Mouse (Mus musculus): Measurements from ENCODE around the gene Mark2.
A peak's percentile ranks its signal among the peaks of the same experiment; 100 is the strongest.

The Mark2 gene

GRCm38 (mm10) chr19:7334049-7334448, 7.6 kb downstream of the Mark2 start:
- no peak for DNase-seq (ENCODE audit: low spot score)

GRCm38 (mm10) chr19:7321391-7321790, 20.3 kb downstream of the Mark2 start:
- no peak for DNase-seq (ENCODE audit: low spot score)

- no peak for DNase-seq (ENCODE audit: low spot score)
Measured at GRCm38 (mm10) chr19:7320181-7320580, 21.5 kb downstream of the Mark2 start.

GRCm38 (mm10) chr19:7317716-7318115, 23.9 kb downstream of the Mark2 start:
- peak; percentile 42 for DNase-seq (ENCODE audit: low spot score)

- DNase-seq (ENCODE audit: low spot score) = no peak
Measured at GRCm38 (mm10) chr19:7316822-7317221, 24.8 kb downstream of the Mark2 start.

- no peak for DNase-seq (ENCODE audit: low spot score)
Measured at GRCm38 (mm10) chr19:7315587-7315984, 26.1 kb downstream of the Mark2 start.

- DNase-seq (ENCODE audit: low spot score) = no peak
Measured at GRCm38 (mm10) chr19:7314976-7315586, 26.6 kb downstream of the Mark2 start.

GRCm38 (mm10) chr19:7313660-7314059, 28.0 kb downstream of the Mark2 start:
- DNase-seq (ENCODE audit: low spot score) = no peak

- DNase-seq (ENCODE audit: low spot score) = no peak
Measured at GRCm38 (mm10) chr19:7311306-7311705, 30.4 kb downstream of the Mark2 start.

GRCm38 (mm10) chr19:7310704-7311103, 31.0 kb downstream of the Mark2 start:
- DNase-seq (ENCODE audit: low spot score) = peak; percentile 44

- DNase-seq (ENCODE audit: low spot score) = no peak
Measured at GRCm38 (mm10) chr19:7309738-7310330, 31.8 kb downstream of the Mark2 start.

- DNase-seq (ENCODE audit: low spot score) = peak; percentile 33
Measured at GRCm38 (mm10) chr19:7307995-7308770, 33.5 kb downstream of the Mark2 start.

- peak; percentile 47 for DNase-seq (ENCODE audit: low spot score)
Measured at GRCm38 (mm10) chr19:7306968-7307367, 34.7 kb downstream of the Mark2 start.

GRCm38 (mm10) chr19:7305380-7306310, 36.0 kb downstream of the Mark2 start:
- DNase-seq (ENCODE audit: low spot score) = no peak

GRCm38 (mm10) chr19:7304801-7305200, 36.9 kb downstream of the Mark2 start:
- DNase-seq (ENCODE audit: low spot score) = no peak

GRCm38 (mm10) chr19:7303796-7304195, 37.9 kb downstream of the Mark2 start:
- no peak for DNase-seq (ENCODE audit: low spot score)

GRCm38 (mm10) chr19:7302493-7302797, 39.2 kb downstream of the Mark2 start:
- no peak for DNase-seq (ENCODE audit: low spot score)

GRCm38 (mm10) chr19:7301647-7302492, 39.8 kb downstream of the Mark2 start:
- no peak for DNase-seq (ENCODE audit: low spot score)

GRCm38 (mm10) chr19:7300078-7300477, 41.6 kb downstream of the Mark2 start:
- DNase-seq (ENCODE audit: low spot score) = no peak

- no peak for DNase-seq (ENCODE audit: low spot score)
Measured at GRCm38 (mm10) chr19:7299052-7299451, 42.6 kb downstream of the Mark2 start.

- DNase-seq (ENCODE audit: low spot score) = no peak
Measured at GRCm38 (mm10) chr19:7295959-7296358, 45.7 kb downstream of the Mark2 start.

All from testis, postnatal 14 days (tissue).